Mouse (Mus musculus): ENCODE results near the gene Krt26. TPM values are rescaled to one million over a fixed set of nuclear protein-coding genes. Genes with fewer than 3 reads are reported as not detected.

The Krt26 gene
- not detected for polyA plus RNA-seq (2021)

GRCm38 (mm10) chr11:99337866-99338265 is at the start of gene Krt26:
Krt26 (minus strand) TSS chr11:99337966.
- TF ChIP-seq CTCF (IDR thresholded peaks at IDR 0.05): no peak

GRCm38 (mm10) chr11:99385813-99386721 is 48.3 kb upstream of the Krt26 start:
- in situ Hi-C loops (cut with MboI; ENCODE audit: low pct_unique_long_range_greater_than_20kb): loop anchor here (10.0 kb wide), 1 partner anchor 189 kb away; no protein-coding TSS in a partner anchor
- ChIA-PET CTCF (interaction anchor here (0.7 to 1.7 kb wide), 7 partner anchors 17 to 912 kb away, joined by 3 to 5 read pairs (median 3); no protein-coding TSS in a partner anchor), POLR2A (no interaction called here)
- no peak for TF ChIP-seq CTCF (IDR thresholded peaks at IDR 0.05)
- ATAC-seq (peak; percentile 80), DNase-seq (ENCODE audit: low read depth, low spot score) (no peak)
- H3K27me3 ChIP-seq: no peaks in the 10 kb centered on the region

More at GRCm38 (mm10) chr11:99337866-99338265, at the start of gene Krt26:
- in situ Hi-C loops (cut with MboI; ENCODE audit: low pct_unique_long_range_greater_than_20kb): no loop called here
- H3K27me3 ChIP-seq: peaks cover 4% of the 10 kb centered on the region
- ChIA-PET POLR2A (no interaction called here), CTCF (no interaction called here)
- DNase-seq (ENCODE audit: low read depth, low spot score): no peak
- no peak for ATAC-seq

- TF ChIP-seq CTCF (IDR thresholded peaks at IDR 0.05): peak; percentile 97
- in situ Hi-C loops (cut with MboI; ENCODE audit: low pct_unique_long_range_greater_than_20kb): loop anchor here (5.0 to 10.0 kb wide), 2 partner anchors 33 to 625 kb away; no protein-coding TSS in a partner anchor
- H3K27me3 ChIP-seq: peaks cover 16% of the 10 kb centered on the region
- POLR2A ChIA-PET: no interaction called here
- ATAC-seq (no peak), DNase-seq (ENCODE audit: low read depth, low spot score) (no peak)
- CTCF ChIA-PET: interaction anchor here (2.0 kb wide), 1 partner anchor 85 kb away, joined by 13 read pairs; no protein-coding TSS in a partner anchor
Observed at GRCm38 (mm10) chr11:99379568-99379967, 41.8 kb upstream of the Krt26 start.

- POLR2A ChIA-PET: no interaction called here
- ATAC-seq (no peak), DNase-seq (ENCODE audit: low read depth, low spot score) (no peak)
- H3K27me3 ChIP-seq: peaks cover 43% of the 10 kb centered on the region
- in situ Hi-C loops (cut with MboI; ENCODE audit: low pct_unique_long_range_greater_than_20kb): loop anchor here (5.0 to 10.0 kb wide), 2 partner anchors 37 to 630 kb away; no protein-coding TSS in a partner anchor
- TF ChIP-seq CTCF (IDR thresholded peaks at IDR 0.05): no peak
- CTCF ChIA-PET: no interaction called here
Observed at GRCm38 (mm10) chr11:99374803-99375202, 37.0 kb upstream of the Krt26 start, which contains the start of gene Krt28. Krt28 (minus strand) TSS chr11:99374903.

GRCm38 (mm10) chr11:99369853-99370451 is 32.2 kb upstream of the Krt26 start:
- in situ Hi-C loops (cut with MboI; ENCODE audit: low pct_unique_long_range_greater_than_20kb): loop anchor here (5.0 to 10.0 kb wide), 2 partner anchors 58 to 635 kb away; no protein-coding TSS in a partner anchor
- TF ChIP-seq CTCF (IDR thresholded peaks at IDR 0.05): no peak
- ATAC-seq (no peak), DNase-seq (ENCODE audit: low read depth, low spot score) (no peak)
- peaks cover 42% of the 10 kb centered on the region for H3K27me3 ChIP-seq
- CTCF ChIA-PET: interaction anchor here (0.9 kb wide), 1 partner anchor 94 kb away, joined by 3 read pairs; no protein-coding TSS in a partner anchor
- POLR2A ChIA-PET: no interaction called here

- ChIA-PET CTCF (interaction anchor here (1.6 kb wide), 1 partner anchor 17 kb away, joined by 4 read pairs; no protein-coding TSS in a partner anchor), POLR2A (no interaction called here)
- peak; percentile 72 for TF ChIP-seq CTCF (IDR thresholded peaks at IDR 0.05)
- DNase-seq (ENCODE audit: low read depth, low spot score): no peak
- in situ Hi-C loops (cut with MboI; ENCODE audit: low pct_unique_long_range_greater_than_20kb): loop anchor here (5.0 kb wide), 1 partner anchor 57 kb away; no protein-coding TSS in a partner anchor
- no peak for ATAC-seq
- peaks cover 38% of the 10 kb centered on the region for H3K27me3 ChIP-seq
Observed at GRCm38 (mm10) chr11:99369229-99369628, 31.5 kb upstream of the Krt26 start.

GRCm38 (mm10) chr11:99366791-99367190 is 29.0 kb upstream of the Krt26 start:
- no peak for DNase-seq (ENCODE audit: low read depth, low spot score)
- no peak for TF ChIP-seq CTCF (IDR thresholded peaks at IDR 0.05)
- ATAC-seq: no peak
- ChIA-PET CTCF (no interaction called here), POLR2A (no interaction called here)
- in situ Hi-C loops (cut with MboI; ENCODE audit: low pct_unique_long_range_greater_than_20kb): loop anchor here (5.0 kb wide), 1 partner anchor 54 kb away; no protein-coding TSS in a partner anchor
- H3K27me3 ChIP-seq: peaks cover 20% of the 10 kb centered on the region

GRCm38 (mm10) chr11:99364412-99364811 is 26.6 kb upstream of the Krt26 start:
- H3K27me3 ChIP-seq: peaks cover 29% of the 10 kb centered on the region
- peak; percentile 74 for TF ChIP-seq CTCF (IDR thresholded peaks at IDR 0.05)
- in situ Hi-C loops (cut with MboI; ENCODE audit: low pct_unique_long_range_greater_than_20kb): no loop called here
- ATAC-seq (no peak), DNase-seq (ENCODE audit: low read depth, low spot score) (no peak)
- ChIA-PET POLR2A (no interaction called here), CTCF (interaction anchor here (0.6 to 1.5 kb wide), 5 partner anchors 19 to 931 kb away, joined by 3 to 6 read pairs (median 3); no protein-coding TSS in a partner anchor)

- ChIA-PET POLR2A (no interaction called here), CTCF (interaction anchor here (1.5 kb wide), 1 partner anchor 11 kb away, joined by 3 read pairs; no protein-coding TSS in a partner anchor)
- TF ChIP-seq CTCF (IDR thresholded peaks at IDR 0.05): no peak
- ATAC-seq (no peak), DNase-seq (ENCODE audit: low read depth, low spot score) (no peak)
- H3K27me3 ChIP-seq: peaks cover 36% of the 10 kb centered on the region
- in situ Hi-C loops (cut with MboI; ENCODE audit: low pct_unique_long_range_greater_than_20kb): no loop called here
Observed at GRCm38 (mm10) chr11:99361423-99361822, 23.7 kb upstream of the Krt26 start.

- peaks cover 19% of the 10 kb centered on the region for H3K27me3 ChIP-seq
- in situ Hi-C loops (cut with MboI; ENCODE audit: low pct_unique_long_range_greater_than_20kb): no loop called here
- ChIA-PET POLR2A (no interaction called here), CTCF (no interaction called here)
- no peak for DNase-seq (ENCODE audit: low read depth, low spot score)
- no peak for TF ChIP-seq CTCF (IDR thresholded peaks at IDR 0.05)
- ATAC-seq: no peak
Observed at GRCm38 (mm10) chr11:99351004-99351403, 13.2 kb upstream of the Krt26 start, which contains the start of gene Krt27. Krt27 (minus strand) TSS chr11:99351104.

Data from Patski (cell line).